Comparison of ENCODE assay signal across 10 mouse cellular contexts in the genomic region with DNA sequence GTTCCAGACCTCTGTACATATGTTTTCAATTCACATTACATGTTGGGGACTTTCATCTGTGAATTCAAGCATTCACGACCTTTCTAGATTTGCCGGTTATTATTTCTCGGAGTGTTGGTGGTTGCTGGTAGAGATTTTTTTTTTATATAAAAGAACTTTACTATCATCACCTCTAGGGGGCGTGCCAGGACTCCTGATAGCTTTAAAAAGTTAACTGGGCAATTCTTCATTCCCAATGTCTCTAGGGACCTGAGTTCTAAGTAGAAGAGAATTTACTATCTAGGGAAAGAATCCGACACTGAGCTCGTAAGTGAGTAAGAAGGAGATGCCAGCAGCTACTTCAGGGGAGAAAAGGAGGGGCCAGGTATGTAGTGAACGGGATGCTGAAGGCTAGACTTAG.
DNase-seq lines count a peak whose midpoint lies in the region; ATAC-seq and TF ChIP-seq lines count a peak whose summit lies in the region.
"Had no signal": no experiment of that assay in that cellular context is flagged by ENCODE, and none has a peak within 500 bp of the region (broad histone marks: within the 10 kb centered on the region; RNA-seq: fewer than 3 reads in every experiment).

No protein-coding gene starts in this region.

- peak; percentile 54 for DNase-seq in adrenal gland, postnatal 10 days
- DNase-seq in adrenal gland, adult 8-10 months, result no peak
- DNase-seq in kidney, postnatal 0 days (ENCODE audit: low spot score), result peak; percentile 58
- DNase-seq in 3T3-L1 (ENCODE audit: low read depth, low spot score), result peak; percentile 4
- DNase-seq in kidney, postnatal 10 days, result peak; percentile 41
- no peak for DNase-seq in T-cell, adult 2 months (ENCODE audit: low spot score)
- no peak for DNase-seq in ovary, adult 18-20 months (ENCODE audit: low spot score)
- DNase-seq: B cell, adult 2 months; liver, embryonic 13.5 days had no signal

- H3K4me1 ChIP-seq in kidney, postnatal 0 days (replicated peaks; ENCODE audit: insufficient read depth, low read length), result no peaks in the 10 kb centered on the region
- H3K4me1 ChIP-seq in kidney, embryonic 15.5 days, result no peaks in the 10 kb centered on the region
- H3K4me1 ChIP-seq: liver, embryonic 13.5 days had no signal

- H3K9ac ChIP-seq in kidney, postnatal 0 days (ENCODE audit: low read depth, low read length), result no peak overlapping the region
- no peak overlapping the region for H3K9ac ChIP-seq in kidney, embryonic 15.5 days
- H3K9ac ChIP-seq: liver, embryonic 13.5 days had no signal

- H3K27ac ChIP-seq in kidney, postnatal 0 days, result no peak overlapping the region
- no peak overlapping the region for H3K27ac ChIP-seq in kidney, embryonic 15.5 days
- H3K27ac ChIP-seq: liver, embryonic 13.5 days had no signal

- TF ChIP-seq CTCF in kidney, postnatal 0 days (IDR thresholded peaks at IDR 0.05; ENCODE audit: low read depth), result peak; percentile 47

- 51% methylated on average over 7 of the region's 7 CpGs for WGBS in kidney, postnatal 0 days
- 60% methylated on average over 7 of the region's 7 CpGs for WGBS in kidney, embryonic 15.5 days

- no peak for ATAC-seq in kidney, postnatal 0 days (replicated peaks; ENCODE audit: low FRiP score, low read depth)
- no peak for ATAC-seq in kidney, embryonic 15.5 days (replicated peaks; ENCODE audit: low FRiP score)

- no peak overlapping the region for H3K4me2 ChIP-seq in kidney, postnatal 0 days (ENCODE audit: low read length)
- no peak overlapping the region for H3K4me2 ChIP-seq in kidney, embryonic 15.5 days
- H3K4me2 ChIP-seq: liver, embryonic 13.5 days had no signal

- no peak overlapping the region for H3K4me3 ChIP-seq in kidney, postnatal 0 days (replicated peaks; ENCODE audit: low read depth, low read length)
- H3K4me3 ChIP-seq in kidney, embryonic 15.5 days (replicated peaks), result no peak overlapping the region
- H3K4me3 ChIP-seq: liver, embryonic 13.5 days had no signal

- H3K27me3 ChIP-seq in kidney, postnatal 0 days (ENCODE audit: insufficient read depth, low read length), result no peaks in the 10 kb centered on the region
- H3K27me3 ChIP-seq in kidney, embryonic 15.5 days, result peaks cover 4% of the 10 kb centered on the region; the same call in 1 of the 2 replicates
- H3K27me3 ChIP-seq: liver, embryonic 13.5 days had no signal

- no peaks in the 10 kb centered on the region for H3K36me3 ChIP-seq in kidney, postnatal 0 days (ENCODE audit: insufficient read depth, low read length)
- no peaks in the 10 kb centered on the region for H3K36me3 ChIP-seq in kidney, embryonic 15.5 days
- H3K36me3 ChIP-seq: liver, embryonic 13.5 days had no signal

- no peaks in the 10 kb centered on the region for H3K9me3 ChIP-seq in kidney, postnatal 0 days (replicated peaks; ENCODE audit: low read length)
- H3K9me3 ChIP-seq in kidney, embryonic 15.5 days (replicated peaks), result no peaks in the 10 kb centered on the region
- H3K9me3 ChIP-seq: liver, embryonic 13.5 days had no signal

Comparison
In these comparisons a context has a peak if more than half of its experiments do, and no peak if none do; other contexts are left out.
1. DNase-seq: peak in adrenal gland, postnatal 10 days (single experiment), kidney, postnatal 0 days (single experiment), 3T3-L1 (single experiment) and kidney, postnatal 10 days (single experiment); none in adrenal gland, adult 8-10 months (single experiment), T-cell, adult 2 months (single experiment) and ovary, adult 18-20 months (single experiment).